Mouse (Mus musculus) spleen, adult 12 weeks (tissue): ENCODE measurements around the gene Eps8l3.

Experiments
- DNase-seq: peaks from one replicate; pipeline ENCODE4 v3.0.0; 2022; ENCODE audit warnings: low spot score

Eps8l3 gene

DNA sequence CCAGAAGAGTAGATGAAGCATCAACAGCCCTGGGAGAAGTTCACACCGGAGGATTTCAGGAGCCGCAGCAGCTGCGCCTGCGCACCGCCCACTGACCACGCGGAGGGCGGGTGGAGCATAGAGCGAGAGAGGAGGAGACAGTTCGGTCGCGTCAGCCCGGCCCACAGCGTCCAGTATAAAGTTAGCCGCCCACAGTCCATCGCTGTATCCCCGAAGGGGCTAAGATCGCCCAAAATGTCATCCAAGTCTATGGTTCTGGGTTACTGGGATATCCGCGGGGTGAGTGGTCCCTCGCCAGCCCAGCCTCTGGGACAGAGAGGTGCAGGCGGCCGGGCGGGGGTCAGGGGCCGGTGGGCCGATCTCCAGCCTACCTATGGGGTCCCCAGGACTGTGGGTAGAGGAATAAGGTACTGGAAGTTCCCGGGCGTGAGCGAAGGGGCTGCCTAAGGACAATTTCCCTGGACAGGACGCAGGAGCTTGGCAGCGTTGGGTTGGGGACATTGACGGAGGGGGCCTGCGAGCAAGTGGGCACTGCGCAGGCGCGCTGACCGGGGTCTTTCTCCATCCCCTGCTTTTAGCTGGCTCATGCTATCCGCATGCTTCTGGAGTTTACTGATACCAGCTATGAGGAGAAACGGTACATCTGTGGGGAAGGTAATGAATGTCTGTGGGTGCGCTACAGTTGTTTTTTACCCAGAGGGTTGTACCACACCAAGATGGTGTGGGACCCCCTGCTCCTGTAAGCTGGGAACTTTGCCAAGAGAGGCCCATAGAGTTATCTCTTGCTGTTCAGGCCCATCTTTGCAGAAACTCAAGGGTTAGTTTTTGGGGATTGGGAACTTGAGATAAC is 18.9 kb downstream of the Eps8l3 start, which contains the start of gene Gstm5:
Gene Gstm5, plus strand, starts transcription at position 102 of the 850 bp plus-strand sequence.
- DNase-seq: peak; percentile 61

DNA sequence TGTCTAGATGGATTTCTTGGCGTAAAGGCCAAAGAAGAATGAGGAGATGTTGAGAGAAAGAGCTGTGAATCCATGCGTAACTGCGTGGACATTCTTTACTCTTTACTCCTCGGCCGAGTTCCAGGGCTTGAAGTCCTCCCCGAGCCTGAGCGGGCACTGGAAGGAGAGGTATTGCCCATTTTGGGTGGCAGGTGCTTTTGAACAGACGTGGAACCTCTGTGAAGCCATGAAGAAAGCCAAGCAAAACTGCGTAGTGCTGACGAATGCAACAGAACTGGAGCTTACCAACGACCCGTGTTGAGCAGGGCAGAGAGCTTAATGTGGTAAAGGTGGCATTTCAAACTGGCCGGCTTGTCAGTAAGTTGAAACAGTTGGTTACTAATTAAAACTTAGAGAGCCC is 21.7 kb downstream of the Eps8l3 start:
- DNase-seq: no peak

DNA sequence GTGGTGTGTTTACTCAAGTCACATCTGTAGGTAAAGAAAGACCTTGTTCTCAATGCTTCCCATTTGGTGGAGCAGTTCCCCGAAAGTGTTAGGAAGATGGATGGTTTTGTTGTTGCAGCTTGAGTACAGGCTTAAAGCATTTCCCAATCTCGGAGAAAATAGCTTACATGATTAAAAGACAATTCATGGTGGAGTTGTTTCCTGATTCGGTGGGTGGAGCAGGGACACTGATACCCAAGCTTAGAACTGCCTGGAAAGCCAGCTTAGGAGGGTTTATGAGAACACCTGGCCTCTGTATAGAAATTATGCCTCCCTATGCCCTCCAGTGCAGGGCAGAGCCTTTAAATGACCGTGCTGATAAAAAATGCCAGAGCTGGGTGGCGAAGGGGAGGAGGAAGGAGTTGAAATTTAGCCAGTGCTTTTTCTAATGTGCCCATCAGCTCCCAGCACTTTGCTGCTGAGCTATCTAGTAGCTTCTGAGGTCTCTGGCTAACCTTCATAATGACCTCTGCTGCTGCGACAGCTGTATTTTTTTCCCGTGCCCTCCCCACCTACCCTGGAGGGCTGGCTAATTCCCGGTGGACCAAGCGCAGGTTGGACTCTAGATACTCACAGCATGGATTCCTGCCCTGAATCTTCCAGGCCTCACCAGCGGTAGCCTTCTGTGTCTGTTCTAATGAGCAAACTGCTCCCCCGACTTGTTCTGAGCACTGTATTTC is 24.1 kb downstream of the Eps8l3 start:
- no peak for DNase-seq

DNA sequence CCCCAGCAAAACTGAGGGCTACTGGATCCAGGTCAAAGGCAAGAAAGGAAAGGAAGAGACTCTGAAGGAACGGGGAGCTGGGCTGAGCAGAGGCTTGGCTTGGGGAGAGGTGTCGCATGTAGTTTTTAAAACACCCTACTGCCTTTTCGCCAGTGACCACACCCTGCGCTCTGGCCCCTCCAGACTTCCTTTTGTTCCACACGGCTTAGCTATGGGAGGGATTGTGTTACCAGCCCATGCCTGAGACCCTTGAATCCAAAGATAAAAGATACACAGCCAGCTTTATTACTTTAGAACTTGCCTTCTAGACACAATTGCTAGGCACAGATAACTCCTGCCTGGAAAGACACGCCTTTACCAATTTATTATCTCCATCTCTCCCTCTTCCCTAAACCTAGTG is 28.9 kb downstream of the Eps8l3 start:
- no peak for DNase-seq

DNA sequence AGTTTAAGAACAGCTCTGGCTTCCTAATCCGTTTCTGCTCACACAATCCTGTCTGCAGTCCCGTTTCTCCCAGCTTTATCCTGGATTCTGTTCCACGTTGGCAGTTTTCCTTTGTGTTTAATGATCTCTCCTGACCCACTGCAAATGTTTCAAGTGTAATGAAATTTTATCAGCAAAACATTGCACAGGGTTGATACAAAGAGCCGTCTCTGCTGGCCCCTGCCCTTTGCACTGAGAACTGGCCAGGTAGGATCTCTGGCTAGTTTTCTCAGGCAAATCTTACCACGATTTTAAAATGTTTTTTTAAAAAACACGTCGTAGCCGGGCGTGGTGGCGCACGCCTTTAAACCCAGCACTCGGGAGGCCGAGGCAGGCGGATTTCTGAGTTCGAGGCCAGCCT is 39.6 kb downstream of the Eps8l3 start:
- DNase-seq: no peak

DNA sequence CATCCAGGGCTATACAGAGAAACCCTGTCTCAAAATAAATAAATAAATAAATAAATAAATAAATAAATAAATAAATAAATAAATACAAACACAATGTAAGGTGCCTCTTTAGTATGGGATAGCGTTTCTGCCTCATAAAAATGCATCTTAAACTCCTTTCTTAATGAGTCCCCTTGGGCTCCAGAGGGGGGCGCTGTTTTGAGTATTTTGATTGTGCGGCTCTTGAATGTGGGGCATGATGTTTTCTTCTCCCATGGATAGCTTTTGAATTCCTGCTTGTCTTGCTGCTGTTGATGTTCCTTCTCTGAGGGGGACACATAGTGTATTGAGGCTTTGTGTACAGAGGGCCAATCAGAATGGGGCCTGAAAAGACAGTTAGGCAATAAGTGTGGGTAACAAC is 40.1 kb downstream of the Eps8l3 start:
- no peak for DNase-seq

DNA sequence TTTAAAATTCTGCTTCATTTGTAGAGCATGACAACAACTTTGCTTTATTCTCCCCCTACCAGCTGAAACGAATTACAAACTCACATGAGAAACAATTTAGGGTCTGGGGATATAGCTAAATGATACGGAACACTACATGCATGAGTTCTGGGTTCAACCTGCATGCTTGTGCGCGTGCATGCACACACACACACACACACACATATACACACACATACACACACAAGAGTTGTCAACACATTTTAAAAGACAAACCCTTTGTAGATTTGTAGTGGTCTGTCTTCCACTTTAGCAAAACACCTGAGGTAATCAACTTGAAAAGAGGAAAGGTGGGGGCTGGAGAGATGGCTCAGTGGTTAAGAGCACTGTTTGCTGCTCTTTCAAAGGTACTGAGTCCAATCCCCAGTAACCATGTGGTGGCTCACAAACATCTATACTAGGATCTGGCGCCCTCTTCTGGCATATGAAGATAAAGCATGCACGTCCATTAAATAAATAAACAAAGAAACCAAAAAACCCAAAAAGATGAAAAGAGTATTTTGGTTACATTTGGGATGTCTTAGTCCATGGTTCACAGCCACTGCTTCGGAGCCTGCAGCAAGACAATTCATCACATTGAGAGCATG is 40.9 kb downstream of the Eps8l3 start:
- DNase-seq: no peak

DNA sequence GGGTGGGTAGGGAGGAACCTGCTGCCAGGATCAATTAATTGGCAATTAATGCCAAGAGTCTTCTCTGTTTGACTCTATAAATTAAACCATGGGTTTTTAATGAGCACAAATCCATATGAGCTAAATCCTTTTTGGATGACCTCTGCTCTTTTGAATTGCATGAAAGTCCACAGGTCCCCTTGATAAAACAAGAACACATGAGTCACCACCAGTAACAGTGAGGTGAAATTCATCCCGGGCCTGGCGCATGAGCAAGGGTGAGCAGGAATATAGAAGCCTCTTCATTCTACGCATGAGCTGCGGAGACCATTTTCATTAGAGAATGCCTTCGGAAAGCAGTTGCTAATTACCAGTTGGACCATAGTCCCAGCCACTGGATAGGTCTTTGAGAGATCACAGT is 43.3 kb downstream of the Eps8l3 start:
- DNase-seq: no peak

DNA sequence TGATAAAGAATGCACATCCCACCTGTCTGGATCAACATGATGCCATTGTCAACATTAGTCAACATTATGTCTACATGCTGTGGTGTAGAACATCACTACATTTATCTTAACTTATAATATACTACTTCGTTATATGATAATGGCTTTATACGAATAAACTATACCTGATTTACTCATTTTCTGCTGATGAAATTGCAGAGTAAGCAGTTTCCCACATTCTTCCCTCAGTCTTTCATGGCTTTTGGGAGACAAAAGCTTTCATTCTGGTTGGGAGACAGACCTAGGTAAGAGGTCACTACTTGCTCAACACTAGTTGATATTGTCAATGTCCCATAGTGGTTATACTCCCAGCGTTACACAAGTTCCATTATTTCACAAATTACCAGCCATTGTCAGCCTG is 48.3 kb downstream of the Eps8l3 start:
- no peak for DNase-seq

DNA sequence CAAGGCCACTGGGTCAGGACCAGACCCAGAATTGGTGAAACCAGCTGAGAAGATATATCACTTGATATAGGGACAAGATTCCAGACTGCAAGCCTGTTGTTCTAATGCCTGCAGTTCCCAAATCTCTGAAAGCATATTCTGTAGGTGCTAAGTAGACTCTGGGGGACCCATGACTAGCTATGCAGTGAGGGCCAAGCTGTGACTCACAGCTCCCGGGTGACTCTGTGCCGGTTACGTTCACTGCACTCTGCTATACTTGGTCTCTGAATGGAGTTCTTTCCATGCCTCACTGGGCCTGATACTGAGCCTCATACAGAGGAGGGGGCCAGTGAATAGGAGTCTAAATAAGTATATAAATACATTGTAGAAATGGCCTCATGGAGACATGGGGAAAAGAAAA is 50.8 kb downstream of the Eps8l3 start:
- no peak for DNase-seq

DNA sequence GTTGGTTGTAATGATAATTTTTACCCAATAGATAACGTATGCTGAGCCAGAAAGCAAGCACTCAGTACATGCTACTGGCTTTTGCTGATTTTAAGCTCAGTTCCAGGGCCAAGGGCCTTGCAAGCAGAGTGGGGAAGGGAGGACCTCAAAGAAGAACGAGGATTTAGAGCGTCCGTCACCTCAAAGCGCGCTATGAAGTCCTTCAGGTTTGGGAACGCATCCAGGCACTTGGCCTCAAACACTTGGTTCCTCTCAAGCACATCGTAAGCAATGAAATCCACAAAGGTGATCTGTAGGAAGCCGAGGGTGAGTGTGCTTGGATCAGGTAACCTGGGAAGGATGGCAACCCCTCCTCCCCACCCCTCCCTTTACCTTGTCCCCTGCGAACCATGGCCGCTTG is 51.7 kb downstream of the Eps8l3 start:
- no peak for DNase-seq

DNA sequence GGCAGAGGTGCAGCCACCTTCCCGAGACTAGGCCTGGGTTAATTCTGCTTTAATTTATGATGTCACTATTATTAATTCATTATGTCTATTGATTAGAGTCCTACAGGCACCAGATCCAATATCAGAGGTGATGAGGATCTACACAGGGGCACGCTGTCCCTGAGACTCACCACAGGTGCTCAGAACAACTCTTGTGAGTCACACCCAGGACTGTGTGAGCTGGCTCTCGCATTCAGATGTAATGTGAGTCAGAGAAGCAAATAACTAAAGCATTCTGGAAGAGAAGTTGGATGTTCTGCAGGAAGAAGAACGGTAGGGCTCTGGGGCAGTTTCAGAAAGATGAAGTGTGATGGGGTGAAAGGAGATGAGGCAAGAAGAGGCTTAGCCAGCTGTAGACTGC is 52.2 kb downstream of the Eps8l3 start:
- DNase-seq: no peak

DNA sequence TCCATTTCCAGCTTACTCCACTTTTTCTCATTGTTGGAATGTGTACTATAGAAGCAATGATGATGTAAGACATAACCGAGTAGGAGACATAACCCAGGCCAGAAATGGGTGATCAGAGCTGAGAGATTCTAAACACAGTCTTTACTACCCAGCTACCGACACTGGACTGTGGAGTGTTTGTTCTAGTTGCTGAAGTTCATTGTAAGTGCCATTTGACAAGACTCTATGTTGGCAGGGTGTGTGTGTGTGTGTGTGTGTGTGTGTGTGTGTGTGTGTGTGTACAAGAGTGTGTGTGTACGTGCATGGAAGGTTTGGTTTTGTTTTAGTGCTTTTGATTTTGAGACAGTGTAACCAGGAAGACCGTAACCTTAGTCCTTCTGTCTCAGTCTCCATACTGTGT is 52.7 kb downstream of the Eps8l3 start:
- DNase-seq: no peak

DNA sequence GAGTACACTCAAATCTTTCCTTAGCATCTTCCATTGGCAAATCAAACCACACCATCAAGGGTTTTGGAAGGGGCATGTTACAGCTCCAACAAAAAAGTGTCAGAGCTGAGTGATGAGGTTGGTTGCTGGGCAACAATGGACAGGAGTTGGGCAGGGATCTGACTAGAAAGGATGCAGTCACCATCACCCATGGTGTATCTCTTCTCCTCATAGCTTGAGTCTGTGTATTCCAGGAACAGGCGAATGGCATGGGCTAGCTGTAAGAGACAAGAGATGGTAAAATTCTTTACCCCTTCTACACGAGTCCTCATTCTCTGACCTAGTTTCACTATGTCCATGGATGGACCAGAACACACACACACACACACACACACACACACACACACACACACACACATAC is 54.1 kb downstream of the Eps8l3 start:
- no peak for DNase-seq

DNA sequence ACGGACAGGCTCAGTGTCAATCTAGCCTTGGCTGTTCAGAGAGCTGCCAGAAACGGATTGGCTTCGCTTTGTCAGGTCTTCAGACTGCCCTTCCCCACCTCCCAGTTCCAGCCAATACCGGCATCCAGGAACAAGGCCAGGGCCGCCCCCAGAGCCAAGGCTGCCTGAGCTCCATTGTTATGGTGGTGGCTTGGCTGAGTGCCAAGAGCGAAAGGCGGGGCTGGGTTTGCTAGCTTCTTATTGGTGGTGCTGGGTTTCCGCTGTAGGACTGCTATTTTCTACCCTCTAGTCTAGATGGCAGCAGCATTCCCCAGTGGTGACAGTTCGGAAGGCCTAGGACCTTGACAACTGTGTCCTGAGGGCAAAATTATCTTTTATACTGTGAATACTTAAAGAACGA is 54.6 kb downstream of the Eps8l3 start, which contains the start of gene Gstm7:
Gene Gstm7, minus strand, starts transcription at position 148 of the 400 bp plus-strand sequence.
- DNase-seq: peak; percentile 47

DNA sequence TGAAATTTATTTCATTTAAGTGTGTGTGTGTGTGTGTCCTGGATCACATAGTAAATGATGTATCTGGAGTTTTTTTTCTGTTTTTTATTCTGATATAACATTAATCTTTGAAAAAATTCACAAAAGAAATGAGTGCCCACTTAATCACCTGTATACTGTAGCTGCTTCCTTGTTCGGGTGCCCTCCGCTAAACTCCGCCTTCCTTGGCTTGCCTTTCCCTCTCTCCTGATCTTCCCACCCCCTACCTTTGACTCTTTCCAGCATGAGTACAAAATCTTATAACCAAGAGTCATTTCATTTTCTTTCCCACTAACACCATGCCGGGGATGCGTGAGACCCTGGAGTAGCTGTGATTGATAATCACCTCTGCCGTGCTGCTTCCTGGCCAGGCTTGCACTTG is 55.1 kb downstream of the Eps8l3 start:
- DNase-seq: no peak

DNA sequence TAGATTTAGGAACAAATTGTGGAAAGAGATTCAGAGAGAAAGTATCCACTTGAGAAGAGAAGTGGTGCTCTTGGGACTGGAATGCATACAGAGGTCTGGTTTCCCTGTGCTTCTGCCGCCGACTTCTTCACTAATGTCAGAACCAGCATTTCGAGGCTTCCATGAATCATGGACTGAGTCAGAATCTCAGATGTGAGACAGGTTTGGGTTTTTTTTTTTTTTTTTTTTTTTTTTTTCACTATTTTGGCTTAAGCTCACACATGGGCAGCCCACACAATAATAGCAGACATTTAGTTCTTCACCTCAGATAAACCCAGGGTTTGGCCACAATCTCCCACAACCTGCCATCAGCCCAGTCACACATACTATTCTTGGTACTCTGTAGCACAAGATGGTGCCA is 58.2 kb downstream of the Eps8l3 start:
- no peak for DNase-seq

DNA sequence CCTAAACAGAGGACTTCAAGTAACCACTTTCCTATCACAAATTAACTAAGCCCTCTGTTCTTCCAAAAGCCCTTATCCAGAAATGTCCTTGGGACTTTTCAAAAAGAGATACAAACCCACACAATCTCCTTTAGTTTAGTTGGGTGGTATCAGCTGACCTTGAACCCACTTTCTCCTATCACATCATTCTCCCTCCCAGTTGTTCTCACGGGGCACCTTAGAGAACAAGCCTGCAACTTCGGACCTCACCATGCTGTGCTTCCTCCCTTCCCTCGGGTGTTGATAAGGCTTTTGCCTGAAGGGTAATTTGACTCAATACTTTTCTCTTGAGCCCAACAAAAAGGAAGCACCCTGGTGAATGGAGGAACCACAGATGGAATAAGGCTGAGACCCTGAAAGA is 58.9 kb downstream of the Eps8l3 start:
- no peak for DNase-seq

DNA sequence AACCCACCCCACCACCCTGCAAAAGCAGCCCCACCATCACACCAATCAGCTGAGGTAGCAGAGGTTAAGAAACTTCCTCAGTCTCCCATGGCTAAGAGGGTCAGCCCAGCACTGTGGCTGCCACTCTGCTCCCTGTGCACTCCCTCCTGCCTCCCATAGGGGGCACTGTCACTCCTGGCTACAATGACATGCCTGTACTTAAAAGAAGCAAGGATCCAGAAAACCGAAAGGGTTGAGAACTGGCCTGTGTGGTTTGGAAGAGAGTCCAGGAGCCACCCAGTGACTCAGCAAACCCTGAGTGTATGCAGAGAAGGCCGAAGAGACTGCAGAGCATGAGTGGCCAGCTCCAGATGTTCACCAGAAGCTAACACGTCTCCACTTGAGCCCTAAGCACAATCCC is 62.4 kb downstream of the Eps8l3 start:
- peak; percentile 16 for DNase-seq

DNA sequence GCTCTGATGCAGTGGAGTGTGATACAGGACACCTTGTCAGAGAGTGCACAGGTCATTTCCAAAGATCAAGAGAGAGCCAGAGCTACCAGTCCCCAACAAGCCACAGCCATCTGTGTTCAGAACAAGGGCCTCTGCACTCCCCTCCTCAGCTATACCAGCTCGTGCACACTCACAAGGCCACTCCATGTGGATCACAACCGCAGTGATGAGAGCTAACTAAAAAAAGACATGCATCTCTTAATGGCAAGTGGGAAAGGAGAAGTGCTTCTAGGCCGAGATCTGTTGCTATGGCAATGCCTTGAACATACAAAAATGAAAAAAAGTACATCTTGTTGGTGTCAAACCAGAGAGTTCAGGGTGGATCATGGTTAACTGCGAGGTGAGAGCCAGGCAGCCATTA is 62.8 kb downstream of the Eps8l3 start:
- no peak for DNase-seq

DNA sequence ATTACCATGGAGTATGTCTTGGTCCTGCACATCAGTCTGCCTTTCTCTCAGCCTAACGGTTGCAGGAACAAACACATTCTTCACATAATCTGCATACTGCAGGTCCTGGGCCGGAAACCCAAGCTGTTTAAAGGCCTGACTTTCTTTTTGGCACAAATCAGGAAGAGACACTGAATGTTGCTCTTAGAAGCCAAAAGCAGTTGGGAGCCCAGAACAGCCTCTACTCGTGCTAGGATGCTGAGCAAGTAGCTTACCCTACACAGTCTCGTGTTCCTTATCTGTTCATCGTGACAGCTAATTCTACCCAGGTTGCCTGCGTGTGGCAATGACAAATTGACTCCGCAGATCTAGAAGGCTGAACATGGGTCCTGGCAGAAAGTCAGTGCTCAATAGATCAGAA is 63.5 kb downstream of the Eps8l3 start:
- DNase-seq: no peak

DNA sequence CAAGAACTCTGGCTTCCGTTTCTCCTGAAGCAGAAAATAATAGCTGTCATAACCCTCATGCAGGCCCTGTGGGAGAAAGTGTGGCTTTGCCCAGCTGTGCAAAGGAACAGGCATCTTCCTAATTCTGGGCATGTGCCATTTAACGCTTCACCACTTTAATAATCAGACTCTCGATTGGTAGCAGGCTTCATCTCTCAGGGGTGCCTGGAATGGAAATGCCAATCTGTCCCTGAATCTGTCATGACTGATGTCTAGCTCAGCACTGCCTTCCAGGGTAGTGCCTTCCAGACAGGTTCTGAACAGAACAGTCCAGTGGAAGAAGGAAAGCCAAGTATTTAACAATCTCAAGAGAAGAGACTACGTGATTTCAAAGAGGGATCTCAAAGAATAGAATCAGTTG is 64.2 kb downstream of the Eps8l3 start:
- DNase-seq: no peak
